Mouse (Mus musculus) midbrain, postnatal 0 days (tissue): ENCODE data around the gene Ngfr. TPM values are rescaled to one million over a fixed set of nuclear protein-coding genes. Genes with fewer than 3 reads are reported as not detected.

Experiments
- ATAC-seq: fragments of 200-750 bp; cut with Nextera tagmentation; 2 replicates; pipeline ENCODE4 v1.8.0; 2017; ENCODE audit warnings: moderate number of reproducible peaks, mild to moderate bottlenecking, moderate TSS enrichment, moderate library complexity; ENCODE audit not compliant: low FRiP score
- DNase-seq: peaks from one replicate; pipeline ENCODE4 v3.0.0-alpha.2; 2015; ENCODE audit warnings: low spot score
- H3K27ac ChIP-seq: fragments of 300-500 bp; sonication (generic); 2 replicates; pipeline ENCODE4 v1.5.1; 2014; ENCODE audit warnings: low read depth, mild to moderate bottlenecking, low read length, mixed read lengths
- H3K27me3 ChIP-seq: fragments of 300-500 bp; sonication (generic); 2 replicates; pipeline ENCODE4 v1.6.1; 2014; ENCODE audit warnings: low read length, control low read depth, mixed read lengths; ENCODE audit not compliant: insufficient read depth
- H3K36me3 ChIP-seq: fragments of 300-500 bp; sonication (generic); 2 replicates; pipeline ENCODE4 v1.6.1; 2014; ENCODE audit warnings: low read length, control low read depth, mixed read lengths; ENCODE audit not compliant: insufficient read depth
- H3K4me1 ChIP-seq: fragments of 300-500 bp; sonication (generic); 2 replicates; pipeline ENCODE4 v1.6.1; 2014; ENCODE audit warnings: mild to moderate bottlenecking, control low read depth, antibody characterized with exemption, low read length, mixed read lengths; ENCODE audit not compliant: insufficient read depth
- H3K4me2 ChIP-seq: fragments of 300-500 bp; sonication (generic); 2 replicates; pipeline ENCODE4 v1.6.1; 2014; ENCODE audit warnings: low read depth, mild to moderate bottlenecking, low read length, mixed read lengths; ENCODE audit not compliant: poor library complexity, severe bottlenecking
- H3K4me3 ChIP-seq: fragments of 300-500 bp; sonication (generic); 2 replicates; pipeline ENCODE4 v1.5.1; 2014; ENCODE audit warnings: low read depth, mild to moderate bottlenecking, low read length, moderate library complexity
- H3K9ac ChIP-seq: fragments of 300-500 bp; sonication (generic); replicated peaks from 2 replicates; pipeline ENCODE4 v1.6.1; 2014; ENCODE audit warnings: mild to moderate bottlenecking, low read length, moderate library complexity, mixed read lengths; ENCODE audit not compliant: poor library complexity, severe bottlenecking
- H3K9me3 ChIP-seq: fragments of 300-500 bp; sonication (generic); 2 replicates; pipeline ENCODE4 v1.6.1; 2016; ENCODE audit warnings: low read length, control low read depth
- CTCF ChIP-seq: IDR thresholded peaks from 2 replicates; pipeline ENCODE4 v1.5.1; 2016; ENCODE audit warnings: antibody characterized with exemption, mild to moderate bottlenecking
- WGBS: fragments of 180-500 bp; shearing (Covaris S2); extraction: QIAGEN DNeasy Blood & Tissue Kit; methylation state at CpG from one replicate; pipeline ENCODE4 v1.1.7; 2014; 5-methylcytosine and 5-hydroxymethylcytosine counted together
- polyA plus RNA-seq: library from polyadenylated mRNA; unstranded; fragments of >200 nt; fragmentation: Nextera tagmentation; extraction: Ambion mirVana; gene quantifications from 2 replicates; pipeline ENCODE4 v1.2.1, GENCODE M21; 2015
- total RNA-seq: library from RNA; depleted of rRNA; stranded (reverse); fragments of >200 nt; gene quantifications from 2 replicates; pipeline ENCODE4 v1.2.3, GENCODE M21; 2014

Gene Ngfr
- total and polyA plus RNA-seq, 2 experiments from 2014 or later: 5.2 to 16.9 TPM

GRCm38 (mm10) chr11:95597741-95598140, 10.2 kb upstream of the Ngfr start:
- ATAC-seq (no peak), DNase-seq (no peak)
- Histone ChIP-seq H3K4me2 (no peak overlapping the region), H3K4me3 (no peak overlapping the region), H3K27me3 (0 out of 2 replicates have a peak, but pooled peaks cover 17% of the 10 kb centered on the region), H3K4me1 (0 out of 2 replicates have a peak, but pooled peaks cover 3% of the 10 kb centered on the region), H3K36me3 (no peaks in the 10 kb centered on the region), H3K9me3 (no peaks in the 10 kb centered on the region), H3K9ac (no peak overlapping the region), H3K27ac (no peak overlapping the region)
- 25% methylated on average over 13 of the region's 13 CpGs for WGBS
- TF ChIP-seq CTCF: no peak

GRCm38 (mm10) chr11:95596704-95597103, 9.2 kb upstream of the Ngfr start:
- no peaks in the 10 kb centered on the region for H3K9me3 ChIP-seq
- H3K27ac ChIP-seq: no peak overlapping the region
- TF ChIP-seq CTCF: no peak
- no peak overlapping the region for H3K9ac ChIP-seq
- ATAC-seq (no peak), DNase-seq (no peak)
- H3K27me3 ChIP-seq: peaks cover 17% of the 10 kb centered on the region; the same call in 1 of the 2 replicates
- H3K4me3 ChIP-seq: no peak overlapping the region
- 41% methylated on average over 11 of the region's 11 CpGs for WGBS
- 0 out of 2 replicates have a peak, but pooled peaks cover 3% of the 10 kb centered on the region for H3K4me1 ChIP-seq
- no peak overlapping the region for H3K4me2 ChIP-seq
- no peaks in the 10 kb centered on the region for H3K36me3 ChIP-seq

GRCm38 (mm10) chr11:95596150-95596515, 8.6 kb upstream of the Ngfr start:
- DNase-seq: no peak
- no peak overlapping the region for H3K9ac ChIP-seq
- H3K27me3 ChIP-seq: peaks cover 17% of the 10 kb centered on the region; the same call in 1 of the 2 replicates
- 45% methylated on average over 5 of the region's 5 CpGs for WGBS
- H3K36me3 ChIP-seq: no peaks in the 10 kb centered on the region
- H3K4me2 ChIP-seq: no peak overlapping the region
- H3K27ac ChIP-seq: no peak overlapping the region
- no peak for ATAC-seq
- 0 out of 2 replicates have a peak, but pooled peaks cover 3% of the 10 kb centered on the region for H3K4me1 ChIP-seq
- no peak overlapping the region for H3K4me3 ChIP-seq
- TF ChIP-seq CTCF: no peak
- H3K9me3 ChIP-seq: no peaks in the 10 kb centered on the region

GRCm38 (mm10) chr11:95595438-95596149, 8.1 kb upstream of the Ngfr start:
- TF ChIP-seq CTCF: no peak
- DNase-seq (no peak), ATAC-seq (no peak)
- 25% methylated on average over 10 of the region's 10 CpGs for WGBS
- Histone ChIP-seq H3K4me2 (no peak overlapping the region), H3K9me3 (no peaks in the 10 kb centered on the region), H3K4me1 (0 out of 2 replicates have a peak, but pooled peaks cover 3% of the 10 kb centered on the region), H3K27me3 (peaks cover 19% of the 10 kb centered on the region; the same call in 1 of the 2 replicates), H3K27ac (no peak overlapping the region), H3K36me3 (no peaks in the 10 kb centered on the region), H3K4me3 (no peak overlapping the region), H3K9ac (no peak overlapping the region)

- H3K27ac ChIP-seq: no peak overlapping the region
- ATAC-seq (no peak), DNase-seq (no peak)
- no peaks in the 10 kb centered on the region for H3K36me3 ChIP-seq
- 12% methylated on average over 13 of the region's 13 CpGs for WGBS
- H3K4me2 ChIP-seq: no peak overlapping the region
- H3K9ac ChIP-seq: no peak overlapping the region
- no peaks in the 10 kb centered on the region for H3K9me3 ChIP-seq
- no peak overlapping the region for H3K4me3 ChIP-seq
- H3K27me3 ChIP-seq: peaks cover 21% of the 10 kb centered on the region; the same call in 1 of the 2 replicates
- TF ChIP-seq CTCF: no peak
- H3K4me1 ChIP-seq: 0 out of 2 replicates have a peak, but pooled peaks cover 3% of the 10 kb centered on the region
These were observed 7.2 kb upstream of the Ngfr start for GRCm38 (mm10) chr11:95594686-95595212.

- no peak for TF ChIP-seq CTCF
- ATAC-seq (no peak), DNase-seq (no peak)
- H3K27ac ChIP-seq: no peak overlapping the region
- no peak overlapping the region for H3K4me2 ChIP-seq
- no peaks in the 10 kb centered on the region for H3K9me3 ChIP-seq
- WGBS: 81% methylated on average over 5 of the region's 5 CpGs
- H3K4me1 ChIP-seq: 0 out of 2 replicates have a peak, but pooled peaks cover 3% of the 10 kb centered on the region
- H3K27me3 ChIP-seq: peaks cover 26% of the 10 kb centered on the region
- no peak overlapping the region for H3K9ac ChIP-seq
- H3K4me3 ChIP-seq: no peak overlapping the region
- no peaks in the 10 kb centered on the region for H3K36me3 ChIP-seq
These were observed 6.0 kb upstream of the Ngfr start for GRCm38 (mm10) chr11:95593501-95593900.
